Mouse (Mus musculus) ES-Bruce4 (cell line): ENCODE results near the gene Jmjd4. TPM values are rescaled to one million over a fixed set of nuclear protein-coding genes. Genes with fewer than 3 reads are reported as not detected.
A peak's percentile ranks its signal among the peaks of the same experiment; 100 is the strongest.

Experiments
- H3K27ac ChIP-seq: 2 replicates; pipeline ENCODE4 v1.5.1; 2012; ENCODE audit warnings: low read length, inconsistent platforms; ENCODE audit not compliant: insufficient read depth
- H3K27me3 ChIP-seq: 2 replicates; pipeline ENCODE4 v1.6.1; 2012; ENCODE audit warnings: mild to moderate bottlenecking, low read length, inconsistent platforms; ENCODE audit not compliant: control insufficient read depth, poor library complexity, insufficient read depth, severe bottlenecking
- H3K36me3 ChIP-seq: 2 replicates; pipeline ENCODE4 v1.6.1; 2012; ENCODE audit warnings: inconsistent platforms, mild to moderate bottlenecking, low read length, moderate library complexity; ENCODE audit not compliant: control insufficient read depth, poor library complexity, insufficient read depth, severe bottlenecking
- H3K4me1 ChIP-seq: one replicate; pipeline ENCODE4 v1.8.1; 2011; ENCODE audit warnings: low read length; ENCODE audit not compliant: control insufficient read depth, insufficient read depth
- H3K4me3 ChIP-seq: 2 replicates; pipeline ENCODE4 v1.5.1; 2011; ENCODE audit warnings: low read depth, mild to moderate bottlenecking, low read length
- H3K9ac ChIP-seq: 2 replicates; pipeline ENCODE4 v1.6.1; 2012; ENCODE audit warnings: low read depth, mild to moderate bottlenecking, inconsistent platforms; ENCODE audit not compliant: poor library complexity, severe bottlenecking
- H3K9me3 ChIP-seq: replicated peaks from 2 replicates; pipeline ENCODE4 v1.6.1; 2012; ENCODE audit warnings: mild to moderate bottlenecking, low read length, inconsistent platforms; ENCODE audit not compliant: control insufficient read depth, poor library complexity, insufficient read depth, severe bottlenecking
- CTCF ChIP-seq: IDR thresholded peaks from one replicate; pipeline ENCODE4 v1.8.1; 2011; ENCODE audit warnings: low read depth, low read length
- EP300 ChIP-seq: IDR thresholded peaks from 2 replicates; pipeline ENCODE4 v1.6.1; 2011; ENCODE audit warnings: low read depth, low read length; ENCODE audit not compliant: insufficient read depth
- POLR2A ChIP-seq: IDR thresholded peaks from one replicate; pipeline ENCODE4 v1.8.1; 2011; ENCODE audit warnings: low read length; ENCODE audit not compliant: insufficient read depth
- polyA plus RNA-seq: library from polyadenylated mRNA; stranded (reverse); fragments of >200 nt; gene quantifications from 2 replicates; pipeline ENCODE4 v1.2.4, GENCODE M21; 2011; ENCODE audit warnings: low read depth; ENCODE audit not compliant: missing spikeins, insufficient read depth, insufficient read length

Gene Jmjd4
- polyA plus RNA-seq, 1 experiment: 12.6 TPM

DNA sequence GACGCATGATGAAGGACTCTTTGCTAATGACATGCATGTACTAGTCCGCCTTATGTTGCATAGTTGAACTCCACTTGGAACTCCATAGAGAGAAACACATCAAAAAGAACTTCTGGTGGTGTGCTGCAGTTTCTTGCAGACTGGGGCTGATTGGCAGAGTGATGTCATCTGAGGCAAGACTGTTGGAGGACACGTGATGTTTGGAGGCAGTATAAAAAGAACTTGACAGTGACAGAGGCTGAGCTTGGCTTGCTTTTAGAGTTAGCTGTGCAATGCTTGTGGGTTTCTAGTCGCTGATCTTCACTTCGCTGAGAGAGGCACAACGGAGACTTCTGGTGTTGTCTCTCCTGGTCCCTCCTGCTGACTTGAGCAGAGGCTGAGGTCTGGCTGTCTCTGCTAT, 27.4 kb downstream of the Jmjd4 start:
- Histone ChIP-seq H3K9me3 (no peaks in the 10 kb centered on the region), H3K9ac (no peak overlapping the region), H3K27me3 (no peaks in the 10 kb centered on the region), H3K4me1 (no peaks in the 10 kb centered on the region), H3K27ac (no peak overlapping the region), H3K4me3 (no peak overlapping the region), H3K36me3 (no peaks in the 10 kb centered on the region)
- no peak for TF ChIP-seq POLR2A
- TF ChIP-seq CTCF: no peak
- TF ChIP-seq EP300: no peak

DNA sequence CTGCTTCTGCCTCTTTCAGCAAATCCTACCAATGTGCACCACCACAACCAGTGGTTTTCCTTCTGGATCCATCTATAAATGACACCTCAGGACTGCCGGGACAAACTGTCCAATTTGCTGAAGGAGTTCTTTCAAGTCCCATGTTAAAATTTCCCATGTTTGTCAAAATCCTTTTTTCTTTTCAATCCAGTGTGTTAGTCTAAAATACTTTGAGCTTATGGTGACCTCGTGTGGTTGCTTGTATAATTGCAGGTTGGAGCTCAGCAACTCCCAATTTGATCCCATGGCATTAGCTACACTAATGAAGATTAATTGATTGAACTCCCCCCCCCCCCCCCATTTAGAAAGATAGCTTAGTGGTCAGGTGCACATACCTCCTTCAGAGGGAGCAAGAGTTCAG, 33.4 kb downstream of the Jmjd4 start:
- H3K4me3 ChIP-seq: no peak overlapping the region
- H3K4me1 ChIP-seq: no peaks in the 10 kb centered on the region
- no peak overlapping the region for H3K9ac ChIP-seq
- H3K9me3 ChIP-seq: no peaks in the 10 kb centered on the region
- peaks cover 21% of the 10 kb centered on the region for H3K36me3 ChIP-seq
- no peak overlapping the region for H3K27ac ChIP-seq
- no peak for TF ChIP-seq CTCF
- H3K27me3 ChIP-seq: no peaks in the 10 kb centered on the region

DNA sequence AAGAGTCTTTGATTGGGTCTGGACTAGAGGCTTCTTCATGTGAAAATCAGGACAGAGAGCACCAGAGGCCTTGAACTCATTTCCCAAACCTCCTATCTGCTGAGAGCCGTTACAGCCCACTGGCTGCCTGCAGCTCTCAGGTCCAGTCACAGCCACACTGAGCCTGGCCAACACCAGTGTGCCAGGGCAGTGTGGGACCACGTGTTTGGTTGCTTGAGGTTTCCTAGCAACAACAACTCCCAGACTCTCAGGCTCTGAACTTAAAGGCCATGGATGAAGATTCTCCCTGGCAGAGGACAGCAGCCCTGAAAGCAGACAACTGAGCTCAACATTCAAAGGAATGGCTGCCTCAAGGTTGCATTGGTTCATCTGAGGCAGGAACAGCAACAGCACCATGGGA, 35.8 kb downstream of the Jmjd4 start:
- Histone ChIP-seq H3K36me3 (peaks cover 40% of the 10 kb centered on the region), H3K9me3 (no peaks in the 10 kb centered on the region), H3K27me3 (no peaks in the 10 kb centered on the region), H3K4me3 (no peak overlapping the region), H3K4me1 (no peaks in the 10 kb centered on the region), H3K9ac (no peak overlapping the region), H3K27ac (no peak overlapping the region)
- no peak for TF ChIP-seq CTCF
- TF ChIP-seq POLR2A: no peak
- TF ChIP-seq EP300: no peak

DNA sequence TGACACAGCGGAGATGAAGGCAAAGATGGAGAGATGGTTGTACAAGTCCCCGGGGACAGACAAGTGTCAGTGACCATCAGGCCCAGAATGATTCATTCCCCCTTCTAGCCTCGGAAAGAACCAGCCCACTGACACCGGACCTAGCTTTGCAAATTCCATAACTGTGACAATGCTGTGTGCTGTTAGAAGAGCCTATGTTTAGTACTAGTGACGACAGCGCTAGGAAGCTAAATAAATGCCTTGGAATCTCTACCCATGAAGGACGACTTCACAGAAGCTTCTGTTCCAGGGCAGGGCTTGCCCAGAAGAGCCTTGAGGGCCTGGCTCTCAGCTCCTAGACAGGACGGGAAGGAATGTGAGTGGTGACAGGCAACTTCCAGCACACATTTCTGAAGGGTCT, 36.4 kb downstream of the Jmjd4 start:
- Histone ChIP-seq H3K36me3 (peaks cover 44% of the 10 kb centered on the region), H3K9me3 (no peaks in the 10 kb centered on the region), H3K27ac (no peak overlapping the region), H3K27me3 (no peaks in the 10 kb centered on the region), H3K9ac (no peak overlapping the region), H3K4me1 (no peaks in the 10 kb centered on the region), H3K4me3 (no peak overlapping the region)
- no peak for TF ChIP-seq CTCF
- no peak for TF ChIP-seq POLR2A
- TF ChIP-seq EP300: no peak

DNA sequence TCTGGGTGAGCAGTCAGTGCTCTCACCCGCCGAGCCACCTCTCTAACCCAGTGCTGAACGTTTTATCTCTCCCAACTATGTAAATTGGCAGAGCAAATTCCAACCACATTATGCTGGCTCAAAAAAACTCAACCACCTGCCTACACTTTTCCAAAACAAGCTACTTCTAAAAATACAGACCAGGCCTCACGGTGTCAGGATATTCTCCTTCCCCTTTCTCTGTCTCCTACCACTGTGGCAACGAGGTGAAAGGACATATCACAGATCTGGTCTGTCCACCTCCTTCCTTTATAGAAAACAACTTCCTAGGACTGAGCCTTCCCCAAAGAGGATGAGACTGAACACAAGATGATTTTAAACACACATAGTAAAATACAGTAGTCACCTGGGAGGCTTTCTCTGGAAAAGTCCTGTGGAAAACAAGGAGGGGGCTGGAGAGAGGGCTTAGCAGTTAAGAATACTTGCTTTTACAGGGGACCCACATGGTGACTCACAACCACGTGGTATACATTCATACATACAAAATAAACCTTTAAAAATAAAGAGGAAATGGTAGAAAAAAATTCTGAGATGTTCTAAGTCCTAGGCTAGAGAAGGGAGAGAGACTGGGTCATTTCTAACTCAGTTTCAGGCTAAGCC, 46.9 kb downstream of the Jmjd4 start:
- H3K4me1 ChIP-seq: no peaks in the 10 kb centered on the region
- TF ChIP-seq POLR2A (no peak), CTCF (no peak), EP300 (no peak)
- no peaks in the 10 kb centered on the region for H3K27me3 ChIP-seq
- peaks cover 88% of the 10 kb centered on the region for H3K36me3 ChIP-seq
- no peak overlapping the region for H3K4me3 ChIP-seq
- no peak overlapping the region for H3K9ac ChIP-seq
- no peaks in the 10 kb centered on the region for H3K9me3 ChIP-seq
- no peak overlapping the region for H3K27ac ChIP-seq

DNA sequence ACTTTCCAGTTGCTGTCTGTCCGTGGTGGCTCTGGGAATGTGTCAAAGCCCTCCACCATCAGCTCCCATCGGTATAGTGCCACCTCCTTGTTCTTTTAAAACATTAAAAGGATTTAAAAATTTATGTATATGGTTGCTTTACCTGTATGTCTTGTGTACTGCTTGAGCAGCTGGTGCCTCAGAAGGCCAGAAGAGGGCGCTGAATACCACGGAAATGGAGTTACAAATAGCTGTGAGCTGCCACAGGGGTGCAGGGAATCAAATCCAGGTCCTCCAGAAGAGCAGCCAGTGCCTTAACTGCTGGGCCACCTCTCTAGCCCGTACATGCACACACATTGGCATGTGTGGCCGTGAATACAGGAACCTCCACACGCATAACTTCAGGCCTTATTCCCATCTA, 47.9 kb downstream of the Jmjd4 start:
- H3K4me3 ChIP-seq: no peak overlapping the region
- no peak for TF ChIP-seq EP300
- no peak for TF ChIP-seq POLR2A
- TF ChIP-seq CTCF: peak; percentile 44
- no peaks in the 10 kb centered on the region for H3K4me1 ChIP-seq
- peaks cover 88% of the 10 kb centered on the region for H3K36me3 ChIP-seq
- H3K27me3 ChIP-seq: no peaks in the 10 kb centered on the region
- no peak overlapping the region for H3K27ac ChIP-seq
- no peaks in the 10 kb centered on the region for H3K9me3 ChIP-seq
- H3K9ac ChIP-seq: no peak overlapping the region
